Mouse (Mus musculus): ENCODE measurements at regions not wholly inside any gene's neighbourhood (a gene's known extent, or its start where the extent isn't known, plus 50 kb on each side); places are given as distances from the start of the nearest gene placed in this dataset.
"Not testable (repeated sequence)": the region's sequence is repeated elsewhere in the genome, so short reads cannot be mapped to it uniquely, and the experiment has no call there.

- Histone ChIP-seq H3K9me3 (ENCODE audit: low read length) (no peaks in the 10 kb centered on the region), H3K36me3 (ENCODE audit: insufficient read depth, low read length) (no peaks in the 10 kb centered on the region), H3K27me3 (replicated peaks; ENCODE audit: insufficient read depth, low read length) (no peaks in the 10 kb centered on the region), H3K27ac (ENCODE audit: low read length) (no peak overlapping the region), H3K4me2 (replicated peaks; ENCODE audit: low read depth, low read length) (no peak overlapping the region), H3K4me3 (ENCODE audit: low read depth, low read length) (no peak overlapping the region), H3K9ac (replicated peaks; ENCODE audit: low read depth) (no peak overlapping the region), H3K4me1 (ENCODE audit: insufficient read depth, low read depth, low read length) (no peaks in the 10 kb centered on the region)
- ATAC-seq (no peak), DNase-seq (ENCODE audit: low spot score) (no peak)
- no peak for TF ChIP-seq EP300 (IDR thresholded peaks at IDR 0.05)
- no peak for TF ChIP-seq CTCF (IDR thresholded peaks at IDR 0.05)
Measured at GRCm38 (mm10) chr8:17934696-17935095, 1043.4 kb downstream of the Defb40 start.

- no peaks in the 10 kb centered on the region for H3K36me3 ChIP-seq (ENCODE audit: insufficient read depth, low read length)
- H3K4me2 ChIP-seq (replicated peaks; ENCODE audit: low read depth, low read length), result no peak overlapping the region
- H3K27me3 ChIP-seq (replicated peaks; ENCODE audit: insufficient read depth, low read length), result no peaks in the 10 kb centered on the region
- no peak for TF ChIP-seq EP300 (IDR thresholded peaks at IDR 0.05)
- no peak for TF ChIP-seq CTCF (IDR thresholded peaks at IDR 0.05)
- H3K9me3 ChIP-seq (ENCODE audit: low read length), result no peaks in the 10 kb centered on the region
- 87% methylated on average over 15 of the region's 15 CpGs for whole genome bisulfite sequencing
- H3K27ac ChIP-seq (ENCODE audit: low read length), result no peak overlapping the region
- H3K4me3 ChIP-seq (ENCODE audit: low read depth, low read length), result no peak overlapping the region
- H3K4me1 ChIP-seq (ENCODE audit: insufficient read depth, low read depth, low read length), result no peaks in the 10 kb centered on the region
- ATAC-seq (no peak), DNase-seq (ENCODE audit: low spot score) (no peak)
- H3K9ac ChIP-seq (replicated peaks; ENCODE audit: low read depth), result no peak overlapping the region
Measured at GRCm38 (mm10) chr8:17909316-17909715, 1068.7 kb downstream of the Defb40 start.

GRCm38 (mm10) chr8:17888598-17888997 lies 1089.5 kb downstream of the Defb40 start:
- H3K36me3 ChIP-seq (ENCODE audit: insufficient read depth, low read length); H3K4me3 ChIP-seq (ENCODE audit: low read depth, low read length); H3K9me3 ChIP-seq (ENCODE audit: low read length); H3K4me1 ChIP-seq (ENCODE audit: insufficient read depth, low read depth, low read length); H3K9ac ChIP-seq (replicated peaks; ENCODE audit: low read depth); H3K27ac ChIP-seq (ENCODE audit: low read length); ATAC-seq; H3K27me3 ChIP-seq (replicated peaks; ENCODE audit: insufficient read depth, low read length); H3K4me2 ChIP-seq (replicated peaks; ENCODE audit: low read depth, low read length); DNase-seq (ENCODE audit: low spot score): not testable (repeated sequence)
- whole genome bisulfite sequencing, result 65% methylated on average over 5 of the region's 5 CpGs

- Histone ChIP-seq H3K4me2 (replicated peaks; ENCODE audit: low read depth, low read length) (no peak overlapping the region), H3K36me3 (ENCODE audit: insufficient read depth, low read length) (no peaks in the 10 kb centered on the region), H3K4me3 (ENCODE audit: low read depth, low read length) (no peak overlapping the region), H3K9ac (replicated peaks; ENCODE audit: low read depth) (no peak overlapping the region), H3K9me3 (ENCODE audit: low read length) (no peaks in the 10 kb centered on the region), H3K27me3 (replicated peaks; ENCODE audit: insufficient read depth, low read length) (no peaks in the 10 kb centered on the region), H3K27ac (ENCODE audit: low read length) (no peak overlapping the region), H3K4me1 (ENCODE audit: insufficient read depth, low read depth, low read length) (no peaks in the 10 kb centered on the region)
- WGBS, result 66% methylated on average over 2 of the region's 2 CpGs
- DNase-seq (ENCODE audit: low spot score) (no peak), ATAC-seq (no peak)
- TF ChIP-seq CTCF (IDR thresholded peaks at IDR 0.05) (no peak), EP300 (IDR thresholded peaks at IDR 0.05) (no peak)
Measured at GRCm38 (mm10) chr8:17863388-17863787, 1114.7 kb downstream of the Defb40 start.
